Mouse (Mus musculus): ENCODE results near the gene Dbr1.

- TF ChIP-seq CTCF (IDR thresholded peaks at IDR 0.05; ENCODE audit: insufficient read depth, low read depth, low read length) = no peak
- no peak for TF ChIP-seq POLR2A (IDR thresholded peaks at IDR 0.05; ENCODE audit: insufficient read depth, low read depth, low read length)
Measured at GRCm38 (mm10) chr9:99555253-99555652, 20.3 kb upstream of the Dbr1 start.

Data from olfactory bulb, adult 2 months (tissue).